Mouse (Mus musculus) lung, postnatal 10 days (tissue): ENCODE measurements around the gene AC170998.1.
"Not testable (repeated sequence)": the region's sequence is repeated elsewhere in the genome, so short reads cannot be mapped to it uniquely, and the experiment has no call there.

Experiments used
- DNase-seq: peaks from one replicate; pipeline ENCODE4 v3.0.0; 2021

AC170998.1 gene

GRCm38 (mm10) chr17:28760736-28761312 is 34.9 kb downstream of the AC170998.1 start:
- no peak for DNase-seq

- DNase-seq, result peak; percentile 86
Observed at GRCm38 (mm10) chr17:28761871-28762270, 36.0 kb downstream of the AC170998.1 start.

GRCm38 (mm10) chr17:28766203-28766602 is 40.3 kb downstream of the AC170998.1 start:
- DNase-seq, result no peak

- no peak for DNase-seq
Observed at GRCm38 (mm10) chr17:28766781-28767515, 41.1 kb downstream of the AC170998.1 start.

GRCm38 (mm10) chr17:28769121-28769874 is 43.4 kb downstream of the AC170998.1 start, which contains the start of gene Mapk13:
Gene Mapk13, plus strand, starts transcription at chr17:28769297.
- peak; percentile 32 for DNase-seq

- DNase-seq, result peak; percentile 32
Observed at GRCm38 (mm10) chr17:28769875-28770421, 44.1 kb downstream of the AC170998.1 start.

- no peak for DNase-seq
Observed at GRCm38 (mm10) chr17:28771289-28771688, 45.4 kb downstream of the AC170998.1 start.

GRCm38 (mm10) chr17:28774303-28774702 is 48.4 kb downstream of the AC170998.1 start:
- not testable (repeated sequence) for DNase-seq

- DNase-seq, result no peak
Observed at GRCm38 (mm10) chr17:28775161-28775560, 49.3 kb downstream of the AC170998.1 start.
